Mouse (Mus musculus) forebrain, postnatal 0 days (tissue): ENCODE measurements around the gene Shank3. TPM values are rescaled to one million over a fixed set of nuclear protein-coding genes. Genes with fewer than 3 reads are reported as not detected.

ENCODE experiments used
- ATAC-seq: fragments of 200-750 bp; cut with Nextera tagmentation; 2 replicates; pipeline ENCODE4 v1.8.0; 2017; ENCODE audit warnings: mild to moderate bottlenecking, moderate library complexity
- DNase-seq: peaks from one replicate; pipeline ENCODE4 v3.0.0-alpha.2; 2015
- H3K27ac ChIP-seq: fragments of 300-500 bp; sonication (generic); 2 replicates; pipeline ENCODE4 v1.5.1; 2014; ENCODE audit warnings: low read depth, mild to moderate bottlenecking, antibody characterized with exemption, low read length, moderate library complexity, mixed read lengths
- H3K27me3 ChIP-seq: fragments of 300-500 bp; sonication (generic); 2 replicates; pipeline ENCODE4 v1.6.1; 2014; ENCODE audit warnings: mild to moderate bottlenecking, low read length, mixed read lengths; ENCODE audit not compliant: insufficient read depth
- H3K36me3 ChIP-seq: fragments of 300-500 bp; sonication (generic); 2 replicates; pipeline ENCODE4 v1.6.1; 2014; ENCODE audit warnings: mild to moderate bottlenecking, moderate library complexity; ENCODE audit not compliant: insufficient read depth
- H3K4me1 ChIP-seq: fragments of 300-500 bp; sonication (generic); 2 replicates; pipeline ENCODE4 v1.6.1; 2014; ENCODE audit warnings: antibody characterized with exemption; ENCODE audit not compliant: insufficient read depth
- H3K4me2 ChIP-seq: fragments of 300-500 bp; sonication (generic); 2 replicates; pipeline ENCODE4 v1.6.1; 2014; ENCODE audit warnings: low read depth, mild to moderate bottlenecking, moderate library complexity
- H3K4me3 ChIP-seq: fragments of 300-500 bp; sonication (generic); 2 replicates; pipeline ENCODE4 v1.5.1; 2014; ENCODE audit warnings: low read depth, low read length, mixed read lengths
- H3K9ac ChIP-seq: fragments of 300-500 bp; sonication (generic); 2 replicates; pipeline ENCODE4 v1.6.1; 2014; ENCODE audit warnings: mild to moderate bottlenecking
- H3K9me3 ChIP-seq: fragments of 300-500 bp; sonication (generic); 2 replicates; pipeline ENCODE4 v1.6.1; 2016; ENCODE audit warnings: low read length
- CTCF ChIP-seq: sonication (generic); IDR thresholded peaks from 2 replicates; pipeline ENCODE4 v1.5.1; 2016; ENCODE audit warnings: antibody characterized with exemption, control low read depth, low read depth
- WGBS: fragments of 180-500 bp; shearing (Covaris S2); extraction: QIAGEN DNeasy Blood & Tissue Kit; methylation state at CpG from one replicate; pipeline ENCODE4 v1.1.7; 2014; 5-methylcytosine and 5-hydroxymethylcytosine counted together
- polyA plus RNA-seq: library from polyadenylated mRNA; unstranded; fragments of >200 nt; fragmentation: Nextera tagmentation; extraction: Ambion mirVana; gene quantifications from 2 replicates; pipeline ENCODE4 v1.2.1, GENCODE M21; 2015
- total RNA-seq: library from RNA; depleted of rRNA; stranded (reverse); fragments of >200 nt; gene quantifications from 2 replicates; pipeline ENCODE4 v1.2.3, GENCODE M21; 2014

The Shank3 gene
- total and polyA plus RNA-seq, 2 experiments from 2014 or later = 10.6 to 42.4 TPM

- Histone ChIP-seq H3K36me3 (peaks cover 4% of the 10 kb centered on the region; the same call in 1 of the 2 replicates), H3K9ac (no peak overlapping the region), H3K4me2 (no peak overlapping the region), H3K4me1 (no peaks in the 10 kb centered on the region), H3K9me3 (no peaks in the 10 kb centered on the region), H3K27ac (no peak overlapping the region), H3K27me3 (no peaks in the 10 kb centered on the region), H3K4me3 (no peak overlapping the region)
- DNase-seq (no peak), ATAC-seq (no peak)
- 79% methylated on average over 8 of the region's 8 CpGs for WGBS
- no peak for TF ChIP-seq CTCF
Measured at GRCm38 (mm10) chr15:89572147-89572546, 72.7 kb downstream of the Shank3 start.

- H3K27ac ChIP-seq = no peak overlapping the region
- DNase-seq (no peak), ATAC-seq (no peak)
- no peak overlapping the region for H3K9ac ChIP-seq
- no peaks in the 10 kb centered on the region for H3K4me1 ChIP-seq
- no peak for TF ChIP-seq CTCF
- peaks cover 29% of the 10 kb centered on the region for H3K36me3 ChIP-seq
- no peak overlapping the region for H3K4me3 ChIP-seq
- no peaks in the 10 kb centered on the region for H3K9me3 ChIP-seq
- H3K27me3 ChIP-seq = no peaks in the 10 kb centered on the region
- H3K4me2 ChIP-seq = no peak overlapping the region
- 90% methylated on average over 7 of the region's 7 CpGs for WGBS
Measured at GRCm38 (mm10) chr15:89582494-89582893, 83.1 kb downstream of the Shank3 start.

GRCm38 (mm10) chr15:89585101-89585500 is 85.7 kb downstream of the Shank3 start:
- no peak for ATAC-seq
- WGBS = 91% methylated on average over 5 of the region's 5 CpGs

GRCm38 (mm10) chr15:89585631-89586030 is 86.2 kb downstream of the Shank3 start:
- ATAC-seq (no peak), DNase-seq (no peak)
- Histone ChIP-seq H3K9me3 (no peaks in the 10 kb centered on the region), H3K4me2 (no peak overlapping the region), H3K27me3 (no peaks in the 10 kb centered on the region), H3K4me3 (no peak overlapping the region), H3K27ac (no peak overlapping the region), H3K9ac (no peak overlapping the region), H3K36me3 (peaks cover 29% of the 10 kb centered on the region), H3K4me1 (no peaks in the 10 kb centered on the region)
- WGBS = 92% methylated on average over 11 of the region's 11 CpGs
- TF ChIP-seq CTCF = no peak

More at GRCm38 (mm10) chr15:89585101-89585500, 85.7 kb downstream of the Shank3 start:
- peaks cover 29% of the 10 kb centered on the region for H3K36me3 ChIP-seq
- no peak overlapping the region for H3K4me3 ChIP-seq
- H3K4me1 ChIP-seq = no peaks in the 10 kb centered on the region
- H3K4me2 ChIP-seq = no peak overlapping the region
- H3K9ac ChIP-seq = no peak overlapping the region
- no peak for TF ChIP-seq CTCF
- H3K27me3 ChIP-seq = no peaks in the 10 kb centered on the region
- no peaks in the 10 kb centered on the region for H3K9me3 ChIP-seq
- no peak overlapping the region for H3K27ac ChIP-seq
- no peak for DNase-seq

GRCm38 (mm10) chr15:89589146-89589545 is 89.7 kb downstream of the Shank3 start:
- H3K9me3 ChIP-seq = no peaks in the 10 kb centered on the region
- no peak overlapping the region for H3K9ac ChIP-seq
- 87% methylated on average over 5 of the region's 5 CpGs for WGBS
- H3K4me2 ChIP-seq = no peak overlapping the region
- DNase-seq (no peak), ATAC-seq (no peak)
- no peak overlapping the region for H3K4me3 ChIP-seq
- peaks cover 18% of the 10 kb centered on the region for H3K36me3 ChIP-seq
- no peak overlapping the region for H3K27ac ChIP-seq
- H3K4me1 ChIP-seq = peaks cover 5% of the 10 kb centered on the region; the same call in 1 of the 2 replicates
- TF ChIP-seq CTCF = no peak
- no peaks in the 10 kb centered on the region for H3K27me3 ChIP-seq

- peak overlapping the region; percentile 72 for H3K9ac ChIP-seq
- H3K27me3 ChIP-seq = no peaks in the 10 kb centered on the region
- peak overlapping the region; percentile 80 for H3K27ac ChIP-seq
- peaks cover 11% of the 10 kb centered on the region for H3K36me3 ChIP-seq
- peak overlapping the region; percentile 91 for H3K4me2 ChIP-seq
- under 1% methylated on average over 30 of the region's 30 CpGs for WGBS
- peak overlapping the region; percentile 70 for H3K4me3 ChIP-seq
- H3K9me3 ChIP-seq = no peaks in the 10 kb centered on the region
- DNase-seq (no peak), ATAC-seq (peak; percentile 36)
- no peak for TF ChIP-seq CTCF
- peaks cover 5% of the 10 kb centered on the region; the same call in 1 of the 2 replicates for H3K4me1 ChIP-seq
Measured at GRCm38 (mm10) chr15:89591317-89591716, 91.9 kb downstream of the Shank3 start.

- Histone ChIP-seq H3K9me3 (no peaks in the 10 kb centered on the region), H3K4me3 (peak within 1 kb of the TSS; percentile 70), H3K27me3 (no peaks in the 10 kb centered on the region), H3K4me1 (peaks cover 5% of the 10 kb centered on the region; the same call in 1 of the 2 replicates), H3K36me3 (peaks cover 7% of the 10 kb centered on the region; the same call in 1 of the 2 replicates), H3K9ac (peak within 1 kb of the TSS; percentile 72), H3K4me2 (peak within 1 kb of the TSS; percentile 91), H3K27ac (peak within 1 kb of the TSS; percentile 80)
- peak; percentile 38; the same call in 1 of the 2 replicates for TF ChIP-seq CTCF
- peak; percentile 91 for DNase-seq
- 2% methylated on average over 35 of the region's 35 CpGs for WGBS
- ATAC-seq = peak; percentile 96
Measured at GRCm38 (mm10) chr15:89591723-89592455, 92.5 kb downstream of the Shank3 start, which contains the start of gene Rabl2. Rabl2 (minus strand) TSS chr15:89591923.
